Mouse (Mus musculus): ENCODE measurements around the gene Fam189a1.

Gene Fam189a1

GRCm38 (mm10) chr7:65156514-65156911, at the start of gene Fam189a1:
Gene Fam189a1, minus strand, starts transcription at chr7:65156570.
- DNase-seq, result peak; percentile 39

DNA sequence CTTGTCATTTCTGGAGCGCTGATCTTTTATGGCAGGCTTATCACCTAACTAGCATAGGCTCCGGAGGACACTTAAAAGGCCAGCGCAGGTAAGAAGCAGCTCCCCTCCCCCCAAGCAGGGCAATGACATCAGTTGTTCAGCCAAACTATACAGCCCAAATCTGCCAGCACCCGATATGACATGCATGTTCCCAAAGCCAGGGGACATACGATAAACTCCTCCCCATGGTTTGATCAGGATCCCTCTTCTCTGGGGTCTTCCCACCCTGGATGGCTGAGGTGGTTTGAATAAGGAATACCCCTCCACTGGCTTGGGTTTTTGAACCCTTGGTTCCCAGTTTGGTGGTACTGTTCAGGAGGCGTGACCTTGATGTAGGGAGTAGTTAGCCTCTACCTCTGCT, 49.7 kb upstream of the Fam189a1 start:
- no peak for DNase-seq

DNA sequence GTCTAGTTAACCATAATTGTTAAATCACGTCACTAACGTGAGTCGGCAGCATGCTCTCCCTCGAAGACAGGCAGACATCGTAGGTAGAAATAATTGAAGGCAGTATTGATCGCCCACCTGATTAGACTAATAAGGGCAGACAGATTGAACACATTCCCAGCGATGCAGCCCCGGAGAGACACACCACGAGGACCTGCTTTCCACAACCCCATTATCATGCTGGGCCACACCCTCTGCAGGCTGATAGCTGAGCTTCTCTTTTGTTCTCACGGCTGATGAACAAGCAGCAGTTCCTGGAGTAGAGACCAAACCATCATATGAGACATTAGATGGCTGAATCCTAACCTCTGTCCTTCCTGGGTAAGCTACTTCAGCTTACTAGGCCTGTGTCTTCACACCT, 46.3 kb upstream of the Fam189a1 start:
- no peak for DNase-seq

DNA sequence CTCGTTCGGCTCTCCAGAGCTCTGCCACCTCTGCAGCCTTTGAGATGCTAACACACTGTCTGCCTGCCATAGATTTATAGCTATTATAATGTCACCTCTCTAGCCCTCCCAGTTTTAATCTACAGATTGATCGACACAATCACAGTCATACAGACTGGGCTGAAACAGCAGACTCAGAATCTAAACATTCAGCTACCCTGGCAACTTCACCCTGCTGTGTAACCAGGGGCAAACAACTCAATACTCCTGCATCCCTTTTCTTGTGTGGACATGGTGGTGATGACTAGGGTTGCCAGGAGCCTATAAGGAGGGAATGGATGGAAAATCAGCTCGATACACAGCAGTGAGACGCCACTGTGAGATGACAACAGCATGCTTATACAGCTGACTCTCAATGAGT, 24.3 kb upstream of the Fam189a1 start:
- no peak for DNase-seq

DNA sequence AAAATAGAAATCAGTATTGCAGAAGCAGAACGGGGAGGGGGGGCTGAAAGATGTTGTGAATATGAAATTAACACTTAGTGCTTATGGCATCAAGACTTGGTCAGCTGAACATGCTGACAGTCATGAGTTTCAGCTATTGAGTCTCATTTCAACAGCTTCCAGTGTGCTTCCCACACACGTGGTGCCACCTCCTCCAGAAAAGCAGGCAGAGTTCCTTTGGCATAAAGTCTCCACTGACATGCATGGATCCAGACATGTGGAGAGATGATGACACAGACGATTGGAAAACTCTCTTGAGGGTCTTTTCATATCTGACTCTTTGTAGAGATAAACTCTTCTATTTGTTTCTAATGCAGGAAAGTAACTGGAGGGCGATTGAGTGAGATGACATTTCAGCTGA, 14.4 kb upstream of the Fam189a1 start:
- DNase-seq, result no peak

DNA sequence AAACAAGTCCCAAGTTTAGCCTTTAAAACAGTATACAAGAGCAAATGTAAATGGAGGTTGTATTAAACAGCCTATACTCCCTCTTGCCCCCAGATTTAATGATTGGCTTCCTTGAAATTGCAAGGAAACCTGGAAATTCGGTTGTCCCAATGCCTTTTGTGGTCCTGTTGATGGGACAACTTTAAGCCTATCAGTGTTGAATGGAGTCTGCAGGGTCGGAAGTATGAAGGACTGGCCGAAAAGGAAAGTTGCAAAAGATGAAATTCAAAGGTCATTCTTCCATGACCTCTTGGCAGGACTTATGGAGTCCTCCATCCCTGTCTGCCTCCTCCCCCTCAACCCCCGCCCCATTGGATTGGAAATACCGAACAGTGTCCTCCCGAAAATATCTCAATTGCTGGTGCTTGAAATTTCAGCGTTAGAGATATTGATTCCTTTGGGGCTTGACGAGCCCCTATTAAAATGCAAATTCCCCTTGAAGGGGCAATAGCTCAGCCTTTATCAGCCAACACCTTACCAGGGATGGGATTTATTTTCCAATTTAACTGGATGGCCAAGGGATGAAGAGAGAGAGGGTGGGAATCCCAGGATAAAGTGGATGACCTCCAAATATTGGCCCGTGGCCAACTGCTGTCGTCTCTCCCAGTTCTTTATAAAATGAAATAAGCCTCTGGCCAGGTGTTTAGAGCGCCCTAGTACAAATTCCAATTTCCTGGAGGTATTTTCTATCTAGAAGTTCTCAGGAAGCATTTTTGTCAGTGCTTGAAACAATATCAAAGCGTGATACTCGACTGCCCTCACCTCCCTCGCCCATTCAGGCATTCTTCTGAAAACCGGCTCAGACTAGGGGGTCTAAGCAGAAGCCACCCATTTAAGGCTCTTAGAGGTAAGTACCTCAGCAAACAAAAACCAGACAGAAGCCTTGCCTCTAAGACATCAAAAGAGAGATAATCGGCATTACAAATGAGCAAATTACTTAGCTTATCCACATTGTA, 958 bp upstream of the Fam189a1 start:
- DNase-seq, result no peak

- peak; percentile 39 for DNase-seq
Observed at GRCm38 (mm10) chr7:65155628-65156513, 499 bp downstream of the Fam189a1 start.

DNA sequence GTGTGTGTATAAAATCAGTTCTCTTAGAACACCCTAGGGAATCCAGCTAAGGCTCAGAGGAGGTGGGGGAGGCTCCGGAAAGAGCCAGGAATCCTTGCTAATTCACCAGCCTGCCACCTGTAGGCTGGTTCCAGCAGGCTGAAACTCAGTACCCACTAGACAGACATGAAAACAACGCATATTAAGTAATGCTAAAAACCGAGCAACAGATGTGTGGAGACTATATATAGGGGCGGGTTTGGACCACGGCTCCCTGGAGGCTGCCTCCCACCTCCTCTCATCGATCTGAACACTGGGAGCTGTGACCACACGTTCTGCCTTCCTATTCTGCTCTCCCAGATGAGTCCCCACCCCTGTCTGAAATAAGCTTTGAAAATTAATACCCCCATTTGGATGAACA, 1.8 kb downstream of the Fam189a1 start:
- DNase-seq, result no peak

- no peak for DNase-seq
Observed at GRCm38 (mm10) chr7:65153846-65154245, 2.5 kb downstream of the Fam189a1 start.

DNA sequence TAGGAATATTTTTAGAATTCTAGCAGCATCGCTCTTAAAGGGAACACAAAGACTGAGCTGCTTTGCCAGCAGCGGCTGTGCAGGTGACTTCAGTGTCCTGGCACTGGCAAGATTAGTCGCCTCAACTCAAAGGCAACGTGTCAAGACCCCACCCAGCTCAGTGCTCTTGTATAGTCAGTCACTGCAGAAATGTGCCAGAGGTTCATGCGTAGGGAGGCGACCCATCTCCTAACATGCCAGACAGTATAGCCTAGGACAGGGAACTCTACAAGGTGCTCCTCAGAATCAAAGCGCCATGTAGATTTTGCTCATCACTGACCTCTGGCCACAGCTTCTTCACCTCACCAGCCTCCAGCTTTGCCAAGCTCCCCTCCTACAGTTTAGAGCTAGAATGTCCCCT, 4.8 kb downstream of the Fam189a1 start:
- DNase-seq, result no peak

DNA sequence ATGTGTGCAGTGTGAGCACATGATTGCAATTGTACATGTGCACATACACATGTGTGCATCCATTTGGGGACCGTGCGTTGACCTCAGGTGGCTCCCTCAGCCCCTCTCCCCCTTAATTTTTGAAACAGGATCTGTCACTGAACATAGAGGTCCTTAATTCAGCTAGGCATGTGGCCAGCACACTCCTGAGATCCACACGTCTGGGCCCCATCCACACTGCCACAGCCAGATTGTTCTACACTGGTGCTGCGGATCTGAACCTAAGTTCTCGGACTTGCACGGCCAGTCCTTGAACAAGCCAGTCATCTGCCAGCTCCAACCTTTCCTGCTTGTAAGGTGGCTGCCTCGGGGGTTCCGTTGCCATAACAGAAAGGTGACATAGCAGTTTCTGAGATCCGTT, 7.3 kb downstream of the Fam189a1 start:
- no peak for DNase-seq

DNA sequence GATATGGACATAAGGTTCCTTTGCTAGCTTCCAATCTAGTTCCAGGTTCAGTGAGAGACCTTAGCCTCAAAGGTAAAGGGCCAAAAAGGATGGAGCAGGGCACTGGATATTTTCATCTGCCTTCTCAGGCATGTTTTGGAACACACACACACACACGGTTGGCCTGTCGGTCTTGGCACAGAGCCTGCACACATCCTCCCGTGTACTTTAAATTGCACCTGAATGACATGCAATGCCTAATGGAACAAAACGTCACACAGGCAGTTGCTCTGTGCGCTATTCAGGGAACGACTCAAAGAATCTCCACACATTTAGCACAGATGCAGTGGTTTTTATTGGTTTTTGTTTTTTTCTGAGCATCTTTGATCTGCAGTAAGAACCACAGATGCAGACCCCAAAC, 11.5 kb downstream of the Fam189a1 start:
- DNase-seq, result no peak

DNA sequence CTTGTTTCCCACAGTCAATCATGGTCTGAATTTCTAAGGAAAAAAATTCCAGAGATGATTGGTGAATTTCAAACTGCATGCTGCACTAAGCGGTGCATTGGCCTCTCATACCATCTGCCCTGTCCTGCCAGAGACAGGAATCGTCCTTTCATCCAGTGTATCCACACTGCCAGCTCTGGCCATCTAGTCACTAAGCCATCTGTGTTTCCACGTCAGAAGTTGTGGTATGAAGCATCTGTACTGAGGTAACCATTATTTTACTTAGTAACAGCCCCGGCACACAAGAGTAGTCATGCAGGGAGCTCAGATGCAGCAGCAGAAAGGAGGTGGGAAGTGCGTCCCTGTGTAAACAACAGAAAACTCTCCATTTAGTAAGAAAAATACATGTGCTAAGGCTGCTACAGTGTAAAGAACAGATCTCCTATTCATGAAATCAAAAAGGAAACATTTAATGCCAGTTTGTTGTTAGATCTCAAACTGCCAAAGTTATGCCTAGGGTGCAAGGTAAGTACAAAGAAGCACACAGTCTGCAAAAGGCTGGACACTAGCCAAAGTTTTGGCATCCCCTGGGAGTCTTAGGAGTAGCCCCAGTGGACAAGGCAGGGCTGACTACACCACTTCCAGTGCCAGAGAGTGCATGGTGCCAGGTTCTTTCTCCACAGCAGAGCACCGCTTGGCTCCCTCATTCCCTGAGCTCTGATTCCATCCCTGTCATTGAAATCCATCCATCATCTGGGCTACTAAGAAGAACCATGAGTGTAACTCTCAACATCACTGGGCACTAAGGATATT, 14.3 kb downstream of the Fam189a1 start:
- no peak for DNase-seq

- DNase-seq, result no peak
Observed at GRCm38 (mm10) chr7:65140832-65141231, 15.5 kb downstream of the Fam189a1 start.

GRCm38 (mm10) chr7:65140099-65140498, 16.3 kb downstream of the Fam189a1 start:
- DNase-seq, result no peak

DNA sequence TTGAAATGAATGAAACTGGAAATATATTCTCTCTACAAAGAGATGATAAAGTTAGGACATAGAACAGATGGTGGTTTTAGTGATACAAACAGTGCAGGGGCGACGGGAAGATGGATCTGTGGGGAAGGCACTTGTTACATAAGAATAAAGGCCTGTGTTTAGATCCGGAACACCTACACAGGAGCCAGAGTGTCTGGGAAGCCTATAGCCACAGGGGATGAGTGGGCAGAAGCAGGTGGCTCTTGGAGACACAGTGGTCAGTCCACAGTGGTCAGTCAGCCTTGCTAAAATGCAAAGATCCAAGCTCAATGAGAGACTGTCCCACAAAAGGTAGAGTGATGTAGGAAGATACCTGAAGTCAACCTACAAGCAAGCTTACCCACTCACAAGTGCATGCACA, 32.6 kb downstream of the Fam189a1 start:
- no peak for DNase-seq

DNA sequence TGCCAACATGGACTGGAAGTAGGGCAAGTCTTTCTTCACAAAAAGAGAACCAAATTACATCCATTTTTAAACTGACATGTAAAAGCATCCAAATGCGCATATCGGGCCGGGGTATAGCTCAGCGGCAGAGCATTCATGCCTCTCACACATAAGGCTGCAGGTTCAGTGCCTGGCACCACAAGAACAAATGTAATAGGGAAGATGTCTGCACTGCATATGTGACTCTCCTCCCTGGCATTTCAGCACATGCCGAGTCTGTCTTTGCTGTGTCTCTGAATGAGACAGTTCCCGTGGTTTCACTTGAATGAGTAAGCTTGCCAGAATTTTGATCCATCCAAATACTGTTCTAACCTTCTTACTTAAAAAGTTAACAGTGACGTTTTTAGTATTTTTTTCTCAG, 39.5 kb downstream of the Fam189a1 start:
- no peak for DNase-seq

GRCm38 (mm10) chr7:65115366-65115765, 41.0 kb downstream of the Fam189a1 start:
- no peak for DNase-seq

DNA sequence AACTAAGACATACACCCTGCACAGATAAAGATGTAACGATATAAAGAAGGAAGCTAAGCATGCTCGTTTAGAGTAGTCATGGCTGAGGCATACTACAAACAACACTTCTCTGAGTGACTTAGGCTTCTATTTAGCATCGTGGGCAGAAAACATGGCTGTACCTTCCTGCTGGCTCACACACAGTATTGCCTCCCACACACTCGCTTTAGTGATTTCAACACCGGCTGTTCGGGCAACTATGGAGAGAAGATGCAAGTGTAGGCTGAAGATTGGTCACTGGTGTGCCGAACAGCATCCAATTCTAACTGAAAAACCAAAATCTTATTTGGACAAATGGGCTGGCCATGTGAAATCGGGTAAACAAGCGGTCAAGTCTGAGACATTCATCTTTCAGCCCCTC, 44.7 kb downstream of the Fam189a1 start:
- DNase-seq, result no peak

DNA sequence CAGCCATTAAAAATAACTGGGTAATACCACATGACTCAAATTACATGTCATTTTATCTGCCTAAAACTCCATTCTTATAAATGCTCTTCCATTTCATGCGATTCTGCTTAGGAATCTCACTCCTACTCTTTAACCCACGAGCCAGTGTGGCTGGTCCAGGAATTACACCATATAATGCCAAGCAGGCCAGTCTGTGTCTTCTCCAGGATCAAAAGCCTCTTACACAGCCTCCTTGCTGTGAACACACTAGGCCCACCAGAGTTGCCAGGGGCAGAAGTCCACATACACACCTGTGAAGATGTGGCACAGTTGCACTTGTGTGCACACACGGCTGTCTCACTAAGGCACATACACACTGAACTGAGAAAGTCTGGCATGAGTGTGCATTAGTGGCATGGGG, 50.8 kb downstream of the Fam189a1 start:
- DNase-seq, result peak; percentile 19

DNA sequence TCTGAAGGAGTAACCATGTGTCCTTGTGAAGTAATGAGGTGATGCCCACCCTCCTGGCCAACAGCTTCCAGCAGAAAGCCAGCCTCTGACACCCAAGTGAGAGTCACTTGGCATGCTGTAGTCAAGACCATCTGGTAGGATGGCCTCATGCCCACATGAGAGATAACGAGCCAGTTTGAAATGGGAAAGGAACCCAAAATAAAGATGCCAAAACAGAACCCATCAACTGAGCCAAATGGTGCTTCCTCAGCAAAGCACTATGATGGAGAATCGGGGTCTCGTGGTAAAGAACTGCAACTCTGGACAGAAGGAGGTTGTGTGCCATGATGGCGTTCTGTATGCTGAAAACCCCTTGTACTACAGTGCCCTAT, 51.3 kb downstream of the Fam189a1 start:
- DNase-seq, result peak; percentile 87

DNA sequence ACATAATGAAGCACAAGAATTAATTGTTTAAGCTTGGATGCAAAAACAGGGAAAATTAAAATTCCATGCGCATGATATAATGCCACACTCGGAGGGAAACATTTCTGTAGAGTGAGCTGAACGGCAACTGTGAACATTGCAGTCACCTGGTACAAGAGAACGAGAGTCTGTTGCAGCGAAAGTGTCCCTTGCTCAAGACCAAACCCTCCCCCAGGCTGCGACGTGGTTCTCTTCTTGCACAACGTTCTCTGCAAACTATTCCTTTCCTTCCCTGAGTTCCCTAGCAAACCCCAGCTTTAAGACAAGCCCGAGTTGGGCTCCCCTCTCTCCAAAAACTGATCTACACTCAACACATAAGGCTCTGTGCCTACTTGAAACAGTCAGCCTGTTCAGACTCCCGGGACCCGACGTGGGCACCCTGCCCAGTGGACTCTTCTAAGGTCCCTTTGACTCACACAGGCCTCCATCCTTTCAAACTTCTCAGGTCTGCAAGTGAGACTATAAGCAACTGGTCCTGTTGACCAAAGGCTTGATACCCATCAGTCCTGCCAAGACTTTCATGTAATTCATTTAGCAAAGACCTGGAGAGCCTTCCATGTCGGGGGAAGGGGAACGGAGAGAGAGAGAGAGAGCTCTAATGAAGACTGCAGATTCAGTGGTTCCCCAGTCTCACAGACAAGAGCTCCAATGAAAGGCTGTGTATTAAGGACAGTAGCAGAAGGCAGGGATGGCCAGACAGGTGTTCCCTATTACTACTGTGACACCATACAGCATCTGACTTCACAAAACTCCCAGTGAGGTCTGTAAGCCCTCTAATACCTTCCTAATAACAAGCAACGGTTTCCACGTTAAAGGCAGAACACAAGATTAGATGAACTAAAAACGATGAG, 51.9 kb downstream of the Fam189a1 start:
- peak; percentile 25 for DNase-seq
